Mouse (Mus musculus) spleen, adult 2 months (tissue): ENCODE results near the gene Lgr4.

Experiments used
- CTCF ChIP-seq: fragments of 200-500 bp; IDR thresholded peaks from 2 replicates; pipeline ENCODE4 v1.5.1; 2011; ENCODE audit warnings: mild to moderate bottlenecking, inconsistent platforms; ENCODE audit not compliant: insufficient read depth, insufficient read length, insufficient replicate concordance; ENCODE audit errors: extremely low read depth
- POLR2A ChIP-seq: fragments of 200-500 bp; IDR thresholded peaks from 2 replicates; pipeline ENCODE4 v1.6.1; 2011; ENCODE audit warnings: low read depth, low read length, inconsistent platforms

GRCm38 (mm10) chr2:109976181-109976580 is 58.7 kb downstream of the Lgr4 start:
- TF ChIP-seq CTCF (no peak), POLR2A (no peak)
